Mouse (Mus musculus): ENCODE measurements around the gene Mlh1. TPM values are rescaled to one million over a fixed set of nuclear protein-coding genes. Genes with fewer than 3 reads are reported as not detected.
A peak's percentile ranks its signal among the peaks of the same experiment; 100 is the strongest.

The Mlh1 gene
- polyA plus RNA-seq, 1 experiment from 2014 or later: 37.3 TPM

DNA sequence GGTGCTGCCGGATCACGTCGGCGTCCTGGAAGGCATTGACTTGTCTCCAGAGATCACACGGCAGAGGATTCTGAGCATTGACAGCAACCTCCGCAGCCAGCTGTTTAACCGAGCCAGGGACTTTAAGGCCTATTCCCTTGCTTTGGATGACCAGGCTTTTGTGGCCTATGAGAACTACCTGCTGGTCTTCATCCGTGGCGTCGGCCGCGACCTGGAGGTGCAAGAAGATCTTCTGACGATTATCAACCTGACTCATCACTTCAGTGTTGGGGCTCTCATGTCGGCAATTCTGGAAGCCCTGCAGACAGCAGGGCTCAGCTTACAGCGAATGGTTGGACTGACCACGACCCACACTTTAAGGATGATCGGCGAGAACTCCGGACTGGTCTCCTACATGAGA lies 765 bp upstream of the Mlh1 start:
- H3K27ac ChIP-seq (ENCODE audit: low read length): peak overlapping the region; percentile 98
- H3K27me3 ChIP-seq (ENCODE audit: control insufficient read depth, insufficient read depth, low read depth, low read length): no peaks in the 10 kb centered on the region
- H3K4me1 ChIP-seq (replicated peaks; ENCODE audit: control insufficient read depth, insufficient read depth, low read length): peaks cover 35% of the 10 kb centered on the region
- no peaks in the 10 kb centered on the region for H3K9me3 ChIP-seq (ENCODE audit: control insufficient read depth, low read length)
- peak overlapping the region; percentile 97 for H3K9ac ChIP-seq (ENCODE audit: low read length)
- peak overlapping the region; percentile 98 for H3K4me3 ChIP-seq (ENCODE audit: low read length)
- no peak for ATAC-seq (ENCODE audit: low read depth)
- 5% methylated on average over 19 of the region's 19 CpGs for WGBS
- H3K36me3 ChIP-seq (ENCODE audit: control insufficient read depth, insufficient read depth, low read length): peaks cover 4% of the 10 kb centered on the region; the same call in 1 of the 2 replicates
- H3K4me2 ChIP-seq (ENCODE audit: low read depth, low read length): peak overlapping the region; percentile 83

DNA sequence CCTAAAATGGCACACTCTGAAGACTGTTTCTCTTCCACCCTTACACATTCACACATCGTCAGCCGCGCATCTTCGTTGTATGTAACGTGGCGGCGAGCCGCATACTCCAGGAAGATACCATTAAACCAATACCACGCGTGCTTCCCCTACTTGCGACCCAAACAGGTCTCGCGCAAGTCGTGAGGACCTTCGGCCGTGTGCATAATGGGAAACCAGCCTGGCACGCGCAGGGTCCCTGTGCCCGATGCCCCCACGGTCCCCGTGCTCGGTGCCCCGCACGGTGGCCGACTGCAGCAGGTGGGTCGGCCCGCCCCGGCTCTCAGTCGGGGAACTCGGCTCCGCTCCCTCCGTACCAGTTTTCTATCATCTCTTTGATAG lies 546 bp downstream of the Mlh1 start:
- ATAC-seq (ENCODE audit: low read depth): peak; percentile 50
- Histone ChIP-seq H3K27ac (ENCODE audit: low read length) (peak overlapping the region; percentile 93), H3K4me1 (replicated peaks; ENCODE audit: control insufficient read depth, insufficient read depth, low read length) (peaks cover 30% of the 10 kb centered on the region), H3K27me3 (ENCODE audit: control insufficient read depth, insufficient read depth, low read depth, low read length) (no peaks in the 10 kb centered on the region), H3K4me3 (ENCODE audit: low read length) (peak overlapping the region; percentile 92), H3K9me3 (ENCODE audit: control insufficient read depth, low read length) (no peaks in the 10 kb centered on the region), H3K9ac (ENCODE audit: low read length) (peak overlapping the region; percentile 93), H3K4me2 (ENCODE audit: low read depth, low read length) (peak overlapping the region; percentile 76), H3K36me3 (ENCODE audit: control insufficient read depth, insufficient read depth, low read length) (peaks cover 3% of the 10 kb centered on the region; the same call in 1 of the 2 replicates)
- WGBS: under 1% methylated on average over 32 of the region's 32 CpGs

DNA sequence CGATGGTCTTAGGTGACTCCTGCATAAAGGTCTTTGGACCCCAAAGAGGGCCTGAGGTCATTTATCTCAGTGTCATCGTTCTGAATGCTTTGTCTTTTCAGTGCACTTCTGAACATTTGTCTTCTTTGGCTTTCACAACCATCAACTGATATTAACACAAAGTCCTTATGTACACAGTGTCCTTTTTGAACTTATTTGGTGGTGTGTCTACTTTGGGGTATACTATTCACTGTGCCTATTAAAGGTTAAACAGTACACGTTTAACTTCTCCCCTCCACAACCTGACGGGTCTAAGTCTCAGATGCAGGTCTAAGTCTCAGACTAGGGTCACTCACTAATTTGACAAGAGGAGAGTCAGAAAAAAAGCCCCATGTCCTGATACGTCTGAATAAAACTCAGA lies 985 bp downstream of the Mlh1 start:
- Histone ChIP-seq H3K4me2 (ENCODE audit: low read depth, low read length) (peak overlapping the region; percentile 76), H3K4me1 (replicated peaks; ENCODE audit: control insufficient read depth, insufficient read depth, low read length) (peaks cover 30% of the 10 kb centered on the region), H3K27me3 (ENCODE audit: control insufficient read depth, insufficient read depth, low read depth, low read length) (no peaks in the 10 kb centered on the region), H3K9me3 (ENCODE audit: control insufficient read depth, low read length) (no peaks in the 10 kb centered on the region), H3K36me3 (ENCODE audit: control insufficient read depth, insufficient read depth, low read length) (peaks cover 3% of the 10 kb centered on the region; the same call in 1 of the 2 replicates), H3K9ac (ENCODE audit: low read length) (peak overlapping the region; percentile 93), H3K27ac (ENCODE audit: low read length) (peak overlapping the region; percentile 93), H3K4me3 (ENCODE audit: low read length) (peak overlapping the region; percentile 92)
- 7% methylated on average over 5 of the region's 5 CpGs for WGBS
- ATAC-seq (ENCODE audit: low read depth): no peak

DNA sequence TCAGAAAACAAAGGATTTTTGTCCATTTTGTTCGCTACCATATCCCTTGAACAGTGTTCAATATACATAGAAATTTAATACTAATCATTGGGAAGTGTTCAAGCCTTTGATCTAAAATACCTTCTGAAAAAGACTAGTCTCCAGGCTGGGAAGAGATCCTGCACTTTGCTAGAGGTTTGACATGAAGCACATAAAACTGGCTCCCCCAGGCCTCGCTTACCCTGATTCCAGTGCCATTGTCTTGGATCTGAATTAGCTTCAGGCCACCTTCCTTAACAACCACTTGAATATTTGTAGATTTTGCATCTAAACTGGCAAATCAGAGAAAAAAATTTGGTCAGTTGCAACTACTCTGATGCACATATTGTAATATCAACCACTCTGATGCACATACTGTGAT lies 3.6 kb downstream of the Mlh1 start:
- WGBS: 98% methylated on average over 2 of the region's 2 CpGs
- ATAC-seq (ENCODE audit: low read depth): no peak
- H3K9ac ChIP-seq (ENCODE audit: low read length): no peak overlapping the region
- H3K27ac ChIP-seq (ENCODE audit: low read length): no peak overlapping the region
- no peak overlapping the region for H3K4me3 ChIP-seq (ENCODE audit: low read length)
- no peaks in the 10 kb centered on the region for H3K9me3 ChIP-seq (ENCODE audit: control insufficient read depth, low read length)
- no peaks in the 10 kb centered on the region for H3K27me3 ChIP-seq (ENCODE audit: control insufficient read depth, insufficient read depth, low read depth, low read length)
- H3K4me1 ChIP-seq (replicated peaks; ENCODE audit: control insufficient read depth, insufficient read depth, low read length): peaks cover 10% of the 10 kb centered on the region
- H3K4me2 ChIP-seq (ENCODE audit: low read depth, low read length): no peak overlapping the region
- peaks cover 11% of the 10 kb centered on the region; the same call in 1 of the 2 replicates for H3K36me3 ChIP-seq (ENCODE audit: control insufficient read depth, insufficient read depth, low read length)

DNA sequence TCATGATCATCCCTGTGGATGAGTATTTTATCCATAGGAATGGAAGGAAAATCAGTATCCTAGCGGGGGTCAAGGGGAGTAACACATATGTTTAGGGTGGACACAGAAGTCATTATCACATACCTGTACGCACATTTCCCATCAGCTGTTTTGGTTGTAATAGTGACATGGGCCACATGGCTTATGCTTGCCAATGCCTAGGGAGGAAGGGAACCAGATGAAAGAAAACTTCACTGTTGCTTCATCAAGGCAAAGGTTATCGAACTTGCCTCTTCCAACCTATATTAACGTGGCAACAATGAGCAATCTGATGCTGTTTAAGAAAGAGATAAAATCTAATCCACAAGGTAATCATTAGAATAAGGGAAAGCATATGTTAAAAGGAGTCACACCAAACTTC lies 10.2 kb downstream of the Mlh1 start:
- Histone ChIP-seq H3K4me2 (ENCODE audit: low read depth, low read length) (no peak overlapping the region), H3K4me3 (ENCODE audit: low read length) (no peak overlapping the region), H3K9ac (ENCODE audit: low read length) (no peak overlapping the region), H3K27ac (ENCODE audit: low read length) (no peak overlapping the region), H3K4me1 (replicated peaks; ENCODE audit: control insufficient read depth, insufficient read depth, low read length) (no peaks in the 10 kb centered on the region), H3K36me3 (ENCODE audit: control insufficient read depth, insufficient read depth, low read length) (peaks cover 26% of the 10 kb centered on the region), H3K9me3 (ENCODE audit: control insufficient read depth, low read length) (no peaks in the 10 kb centered on the region), H3K27me3 (ENCODE audit: control insufficient read depth, insufficient read depth, low read depth, low read length) (no peaks in the 10 kb centered on the region)
- no peak for ATAC-seq (ENCODE audit: low read depth)
- 91% methylated on average over 4 of the region's 4 CpGs for WGBS

DNA sequence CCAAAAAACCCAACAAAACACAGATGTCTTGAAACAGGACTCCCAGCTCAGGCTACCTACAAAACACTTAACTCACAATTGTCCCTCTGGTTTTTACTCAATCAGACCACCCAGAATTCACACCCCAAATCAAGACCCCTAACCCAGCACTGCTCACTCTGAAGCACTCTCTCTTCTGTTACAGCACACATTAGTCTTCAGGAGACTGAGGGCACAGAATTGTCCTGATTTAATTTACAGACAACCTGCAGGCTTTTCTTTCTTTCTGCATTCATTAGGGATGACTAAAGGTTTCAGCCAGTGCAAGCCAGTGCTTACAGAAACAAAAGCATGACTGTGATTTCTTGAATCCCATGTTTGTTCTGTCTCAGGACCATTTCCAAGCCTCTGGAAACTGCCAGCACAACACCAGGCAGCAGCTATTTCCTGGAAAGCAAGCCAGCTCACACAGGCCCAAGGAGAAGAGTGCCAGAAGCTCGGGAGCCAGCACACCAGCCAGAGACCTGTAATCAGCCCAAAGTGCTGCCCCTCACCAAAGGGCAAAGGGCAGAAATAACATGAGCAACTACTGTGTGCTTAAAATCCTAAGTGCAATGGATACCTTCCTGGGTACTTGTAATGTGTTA lies 11.1 kb downstream of the Mlh1 start:
- no peaks in the 10 kb centered on the region for H3K27me3 ChIP-seq (ENCODE audit: control insufficient read depth, insufficient read depth, low read depth, low read length)
- H3K27ac ChIP-seq (ENCODE audit: low read length): no peak overlapping the region
- H3K4me1 ChIP-seq (replicated peaks; ENCODE audit: control insufficient read depth, insufficient read depth, low read length): no peaks in the 10 kb centered on the region
- 26% methylated on average over 1 of the region's 1 CpGs for WGBS
- peaks cover 25% of the 10 kb centered on the region for H3K36me3 ChIP-seq (ENCODE audit: control insufficient read depth, insufficient read depth, low read length)
- ATAC-seq (ENCODE audit: low read depth): no peak
- no peaks in the 10 kb centered on the region for H3K9me3 ChIP-seq (ENCODE audit: control insufficient read depth, low read length)
- H3K9ac ChIP-seq (ENCODE audit: low read length): no peak overlapping the region
- H3K4me3 ChIP-seq (ENCODE audit: low read length): no peak overlapping the region
- no peak overlapping the region for H3K4me2 ChIP-seq (ENCODE audit: low read depth, low read length)

DNA sequence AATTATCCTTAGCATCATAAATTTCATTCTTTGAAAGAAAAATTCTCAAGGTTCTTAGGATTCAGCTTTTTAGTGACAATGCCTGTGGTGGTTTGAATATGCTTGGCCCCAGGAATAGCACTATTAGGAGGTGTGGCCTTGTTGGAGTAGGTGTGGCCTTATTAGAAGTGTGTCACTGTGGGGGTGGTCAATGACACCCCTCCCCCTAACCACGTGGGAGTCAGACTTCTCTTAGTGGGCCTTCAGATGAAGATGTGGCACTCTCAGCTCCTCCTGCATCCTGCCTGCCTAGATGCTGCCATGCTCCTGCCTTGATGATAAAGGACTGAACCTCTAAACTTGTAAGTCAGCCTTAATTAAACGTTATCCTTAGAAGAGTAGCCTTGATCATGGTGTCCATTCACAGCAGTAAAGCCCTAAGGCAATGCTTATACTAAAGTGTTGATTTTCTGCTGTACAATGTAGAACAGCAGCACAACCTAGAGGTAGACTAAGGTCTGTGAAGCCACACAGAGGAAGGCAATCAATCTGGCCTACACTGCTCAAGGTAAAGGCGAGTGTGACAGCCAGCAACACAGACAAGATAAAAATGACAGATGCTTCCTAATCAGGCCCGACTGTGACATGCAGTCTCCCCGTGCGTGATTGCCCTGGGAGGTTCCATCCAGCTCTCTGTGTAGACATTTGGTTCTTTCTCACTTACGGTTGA lies 19.3 kb downstream of the Mlh1 start:
- no peak for ATAC-seq (ENCODE audit: low read depth)
- H3K27ac ChIP-seq (ENCODE audit: low read length): no peak overlapping the region

DNA sequence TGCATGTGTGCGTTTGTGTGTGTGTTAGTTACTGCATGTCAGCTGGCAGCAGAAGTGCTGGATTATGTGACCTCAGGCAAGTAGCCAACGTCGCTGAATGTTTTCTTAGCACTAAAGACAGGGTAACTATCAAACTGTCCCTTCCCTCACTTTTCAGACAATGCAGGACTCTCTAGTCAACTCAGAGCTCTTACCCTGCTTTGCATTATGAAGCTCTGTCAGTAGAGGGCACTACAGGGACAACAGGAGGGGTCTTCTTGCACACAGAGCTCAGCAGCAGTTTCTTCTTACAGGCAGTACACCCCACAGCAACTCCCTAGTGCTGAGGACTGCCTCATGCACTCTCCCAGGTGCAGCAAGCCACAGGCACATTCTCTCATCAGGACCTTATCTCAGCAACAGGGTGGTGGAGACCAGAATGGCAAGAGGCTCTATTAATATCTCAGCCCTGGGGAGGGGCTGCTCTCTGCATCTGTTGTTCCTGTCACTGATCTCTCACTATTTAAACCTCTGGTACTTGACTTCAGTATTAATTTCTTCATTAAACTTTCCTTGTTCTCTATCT lies 23.8 kb downstream of the Mlh1 start:
- ATAC-seq (ENCODE audit: low read depth): no peak
- WGBS: 76% methylated on average over 3 of the region's 3 CpGs
- H3K27ac ChIP-seq (ENCODE audit: low read length): no peak overlapping the region

More for the DNA sequence above, 19.3 kb downstream of the Mlh1 start:
- Histone ChIP-seq H3K4me2 (ENCODE audit: low read depth, low read length) (no peak overlapping the region), H3K36me3 (ENCODE audit: control insufficient read depth, insufficient read depth, low read length) (peaks cover 25% of the 10 kb centered on the region), H3K27me3 (ENCODE audit: control insufficient read depth, insufficient read depth, low read depth, low read length) (no peaks in the 10 kb centered on the region), H3K4me1 (replicated peaks; ENCODE audit: control insufficient read depth, insufficient read depth, low read length) (no peaks in the 10 kb centered on the region), H3K4me3 (ENCODE audit: low read length) (no peak overlapping the region), H3K9me3 (ENCODE audit: control insufficient read depth, low read length) (no peaks in the 10 kb centered on the region), H3K9ac (ENCODE audit: low read length) (no peak overlapping the region)
- WGBS: 57% methylated on average over 7 of the region's 7 CpGs

DNA sequence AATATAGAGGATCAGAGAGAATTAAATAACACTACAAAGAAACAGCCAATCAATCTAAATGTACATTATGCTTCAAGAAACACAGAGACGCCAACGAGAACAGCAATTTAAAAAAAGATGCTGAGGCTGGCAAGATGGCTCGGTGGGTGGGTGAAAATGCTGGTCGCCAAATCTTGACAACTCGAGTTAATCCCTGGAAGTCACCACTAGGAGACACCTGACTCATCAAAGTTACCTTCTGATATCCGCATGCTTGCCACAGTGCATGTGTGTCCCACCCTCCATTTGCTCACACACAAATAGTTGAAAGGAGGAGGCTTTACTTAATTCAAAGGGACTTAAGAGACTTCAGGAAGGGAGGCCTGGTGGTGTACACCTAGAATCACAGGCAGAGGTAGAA lies 26.0 kb downstream of the Mlh1 start:
- 85% methylated on average over 6 of the region's 6 CpGs for WGBS
- Histone ChIP-seq H3K9ac (ENCODE audit: low read length) (no peak overlapping the region), H3K4me2 (ENCODE audit: low read depth, low read length) (no peak overlapping the region), H3K9me3 (ENCODE audit: control insufficient read depth, low read length) (no peaks in the 10 kb centered on the region), H3K27me3 (ENCODE audit: control insufficient read depth, insufficient read depth, low read depth, low read length) (no peaks in the 10 kb centered on the region), H3K4me3 (ENCODE audit: low read length) (no peak overlapping the region), H3K27ac (ENCODE audit: low read length) (no peak overlapping the region), H3K4me1 (replicated peaks; ENCODE audit: control insufficient read depth, insufficient read depth, low read length) (no peaks in the 10 kb centered on the region), H3K36me3 (ENCODE audit: control insufficient read depth, insufficient read depth, low read length) (peaks cover 22% of the 10 kb centered on the region)
- no peak for ATAC-seq (ENCODE audit: low read depth)

More for the DNA sequence above, 23.8 kb downstream of the Mlh1 start:
- H3K4me1 ChIP-seq (replicated peaks; ENCODE audit: control insufficient read depth, insufficient read depth, low read length): no peaks in the 10 kb centered on the region
- no peak overlapping the region for H3K4me2 ChIP-seq (ENCODE audit: low read depth, low read length)
- no peak overlapping the region for H3K9ac ChIP-seq (ENCODE audit: low read length)
- no peak overlapping the region for H3K4me3 ChIP-seq (ENCODE audit: low read length)
- H3K27me3 ChIP-seq (ENCODE audit: control insufficient read depth, insufficient read depth, low read depth, low read length): no peaks in the 10 kb centered on the region
- peaks cover 24% of the 10 kb centered on the region for H3K36me3 ChIP-seq (ENCODE audit: control insufficient read depth, insufficient read depth, low read length)
- H3K9me3 ChIP-seq (ENCODE audit: control insufficient read depth, low read length): no peaks in the 10 kb centered on the region
